In the genomic region with DNA sequence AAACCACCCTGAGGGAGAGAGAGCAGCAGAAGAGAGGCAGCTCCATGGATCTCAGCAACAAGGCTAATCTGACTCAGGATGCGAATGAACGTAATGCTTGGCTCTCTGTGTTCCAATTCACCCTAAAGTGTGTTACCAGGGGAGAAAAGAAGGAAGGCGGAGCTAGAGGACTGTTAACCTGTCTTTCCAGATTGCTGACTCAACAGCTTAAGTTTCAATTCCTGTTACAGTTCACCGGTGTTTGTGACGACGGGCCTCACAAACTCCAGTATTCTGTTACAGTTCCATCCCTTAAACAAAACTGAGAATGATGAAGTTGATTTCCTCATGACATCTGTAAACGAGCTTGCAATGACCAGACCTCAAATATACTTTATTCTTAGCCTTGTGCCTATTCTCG, we compare ENCODE assay signal across 35 mouse cellular contexts. TPM values are rescaled to one million over a fixed set of nuclear protein-coding genes. Genes with fewer than 3 reads are reported as not detected.
DNase-seq lines count a peak whose midpoint lies in the region; ATAC-seq and TF ChIP-seq lines count a peak whose summit lies in the region.
"Had no signal": no experiment of that assay in that cellular context is flagged by ENCODE, and none has a peak within 500 bp of the region (broad histone marks: within the 10 kb centered on the region; RNA-seq: fewer than 3 reads in every experiment).

No protein-coding gene starts in this region.

- peak; percentile 36; the same call in 1 of the 2 replicates for ATAC-seq in kidney, postnatal 0 days (replicated peaks; ENCODE audit: low FRiP score, low read depth)
- ATAC-seq in inflammation-experienced regulatory T-cells, adult 6 months: peak; percentile 68
- no peak for ATAC-seq in activated CD4-positive, CD25-positive, alpha-beta regulatory T cell, adult 4 months
- ATAC-seq: forebrain, embryonic 14.5 days had no signal

- TF ChIP-seq RAD21 in CH12.LX (IDR thresholded peaks at IDR 0.05; ENCODE audit: low read depth, low read length): peak; percentile 8; the same call in 1 of the 2 replicates

- H3K79me2 ChIP-seq in CH12.LX (replicated peaks; ENCODE audit: control insufficient read depth, extremely low read depth, insufficient read depth, poor library complexity, severe bottlenecking): no peaks in the 10 kb centered on the region

- WGBS in kidney, postnatal 0 days: 33% methylated on average over 8 of the region's 8 CpGs
- WGBS in small intestine, adult 2 months: 29% methylated on average over 8 of the region's 8 CpGs

- in situ Hi-C loops in CH12.LX (cut with MboI; ENCODE audit: low pct_ligation_motif_present, low pct_unique_long_range_greater_than_20kb, low sequenced_read_pairs): no loop called here

- TF ChIP-seq EP300 in CH12.LX (IDR thresholded peaks at IDR 0.05; ENCODE audit: low read length): peak; percentile 83

- no peak for TF ChIP-seq CTCF in kidney, postnatal 0 days (IDR thresholded peaks at IDR 0.05; ENCODE audit: low read depth)
- no peak for TF ChIP-seq CTCF in CH12.LX (conservative IDR thresholded peaks at IDR 0.05 in 1 of 2, IDR thresholded peaks at IDR 0.05 in 1 of 2; ENCODE audit: low read depth in 2 of 2, low read length in 2 of 2)
- TF ChIP-seq CTCF in small intestine, adult 2 months (IDR thresholded peaks at IDR 0.05; ENCODE audit: extremely low read depth, insufficient read length, insufficient replicate concordance, low read depth, low read length): no peak

- peak; percentile 54 for DNase-seq in kidney, postnatal 0 days (ENCODE audit: low spot score)
- DNase-seq in kidney, adult 18-20 months: no peak
- DNase-seq in CH12.LX (ENCODE audit: extremely low read depth): peak; percentile 62
- no peak for DNase-seq in gastrocnemius, adult 8-10 months (ENCODE audit: low spot score in 2 of 2)
- DNase-seq: adrenal gland, postnatal 10 days; cerebellum, adult 2 months; cerebellum, postnatal 25 days; embryo, embryonic 11 days; gastrocnemius, postnatal 10 days; heart, adult 18-20 months; heart, postnatal 36 days; kidney, postnatal 36 days; left cerebral cortex, postnatal 4 days; lung, postnatal 4 days; right cerebral cortex, adult 18-20 months; right cerebral cortex, postnatal 4 days had no signal

- H3K4me1 ChIP-seq in kidney, postnatal 0 days (replicated peaks; ENCODE audit: insufficient read depth, low read length): 0 out of 2 replicates have a peak, but pooled peaks cover 3% of the 10 kb centered on the region
- peaks cover 6 to 19% of the 10 kb centered on the region in 2 experiments for H3K4me1 ChIP-seq in CH12.LX (ENCODE audit: control insufficient read depth in 1 of 2, insufficient read depth in 2 of 2)
- peaks cover 7% of the 10 kb centered on the region; the same call in 1 of the 2 replicates for H3K4me1 ChIP-seq in small intestine, adult 2 months (ENCODE audit: control insufficient read depth, insufficient read depth, insufficient read length, low read length)
- H3K4me1 ChIP-seq: embryonic facial prominence, embryonic 15.5 days; hindbrain, embryonic 13.5 days; limb, embryonic 15.5 days; lung, embryonic 15.5 days; midbrain, embryonic 10.5 days had no signal

- H3K9ac ChIP-seq in kidney, postnatal 0 days (ENCODE audit: low read depth, low read length): no peak overlapping the region
- H3K9ac ChIP-seq in CH12.LX (ENCODE audit: insufficient read depth, low read depth): no peak overlapping the region
- H3K9ac ChIP-seq: embryonic facial prominence, embryonic 15.5 days; hindbrain, embryonic 13.5 days; limb, embryonic 15.5 days; liver, embryonic 14.5 days; lung, embryonic 15.5 days had no signal

- no peak overlapping the region for H3K4me2 ChIP-seq in kidney, postnatal 0 days (ENCODE audit: low read length)
- H3K4me2 ChIP-seq in CH12.LX (ENCODE audit: insufficient read depth, low read depth, poor library complexity, severe bottlenecking): peak overlapping the region; percentile 3; the same call in 1 of the 2 replicates
- H3K4me2 ChIP-seq: embryonic facial prominence, embryonic 15.5 days; hindbrain, embryonic 13.5 days; limb, embryonic 15.5 days; lung, embryonic 15.5 days had no signal

- no peak overlapping the region for H3K4me3 ChIP-seq in kidney, postnatal 0 days (replicated peaks; ENCODE audit: low read depth, low read length)
- no peak overlapping the region for H3K4me3 ChIP-seq in CH12.LX (replicated peaks in 1 of 3; ENCODE audit: low read depth in 2 of 3, low read length in 2 of 3, poor library complexity in 1 of 3)
- H3K4me3 ChIP-seq in small intestine, adult 2 months (ENCODE audit: low read depth, low read length): no peak overlapping the region
- H3K4me3 ChIP-seq: embryonic facial prominence, embryonic 15.5 days; hindbrain, embryonic 13.5 days; limb, embryonic 15.5 days; lung, embryonic 15.5 days; midbrain, embryonic 10.5 days had no signal

- dilution Hi-C loops in CH12.LX (cut with MboI; ENCODE audit: extremely low pct_ligation_motif_present, extremely low pct_unique_long_range_greater_than_20kb, low sequenced_read_pairs): no loop called here

- H3K9me3 ChIP-seq in kidney, postnatal 0 days (replicated peaks; ENCODE audit: low read length): no peaks in the 10 kb centered on the region
- H3K9me3 ChIP-seq in CH12.LX (replicated peaks; ENCODE audit: low read length): no peaks in the 10 kb centered on the region
- H3K9me3 ChIP-seq: embryonic facial prominence, embryonic 15.5 days; G1E; hindbrain, embryonic 13.5 days; limb, embryonic 15.5 days; lung, embryonic 15.5 days; midbrain, embryonic 10.5 days had no signal

- TF ChIP-seq POLR2A in CH12.LX (IDR thresholded peaks at IDR 0.05; ENCODE audit: low read depth, low read length): no peak
- TF ChIP-seq POLR2A in small intestine, adult 2 months (IDR thresholded peaks at IDR 0.05; ENCODE audit: low read depth, low read length): no peak

- no peaks in the 10 kb centered on the region for H3K27me3 ChIP-seq in kidney, postnatal 0 days (ENCODE audit: insufficient read depth, low read length)
- H3K27me3 ChIP-seq in CH12.LX (replicated peaks): no peaks in the 10 kb centered on the region
- H3K27me3 ChIP-seq in small intestine, adult 2 months (ENCODE audit: control insufficient read depth, insufficient read depth, low read length): no peaks in the 10 kb centered on the region; the same call in 1 of the 2 replicates
- H3K27me3 ChIP-seq: embryonic facial prominence, embryonic 15.5 days; hindbrain, embryonic 13.5 days; limb, embryonic 15.5 days; lung, embryonic 15.5 days had no signal

- no peak overlapping the region for H3K27ac ChIP-seq in kidney, postnatal 0 days
- H3K27ac ChIP-seq in CH12.LX (ENCODE audit: insufficient read depth, low read depth): no peak overlapping the region
- H3K27ac ChIP-seq in small intestine, adult 2 months (ENCODE audit: insufficient read depth, low read depth, low read length): peak overlapping the region; percentile 40
- H3K27ac ChIP-seq: embryonic facial prominence, embryonic 15.5 days; hindbrain, embryonic 13.5 days; limb, embryonic 15.5 days; liver, embryonic 14.5 days; lung, embryonic 15.5 days; midbrain, embryonic 10.5 days had no signal

- no peaks in the 10 kb centered on the region for H3K36me3 ChIP-seq in kidney, postnatal 0 days (ENCODE audit: insufficient read depth, low read length)
- H3K36me3 ChIP-seq in CH12.LX (replicated peaks in 1 of 2; ENCODE audit: control insufficient read depth in 1 of 2, insufficient read depth in 1 of 2, low read length in 1 of 2): no peaks in the 10 kb centered on the region
- no peaks in the 10 kb centered on the region for H3K36me3 ChIP-seq in small intestine, adult 2 months (ENCODE audit: control insufficient read depth, insufficient read depth, low read length)
- H3K36me3 ChIP-seq: embryonic facial prominence, embryonic 15.5 days; G1E; hindbrain, embryonic 13.5 days; limb, embryonic 15.5 days; lung, embryonic 15.5 days; midbrain, embryonic 10.5 days had no signal

TF ChIP-seq in CH12.LX, 34 proteins besides CTCF, POLR2A, EP300 and RAD21 (continues in another document):
- TF ChIP-seq ZMIZ1 (IDR thresholded peaks at IDR 0.05; ENCODE audit: low read depth, low read length) (no peak), IRF4 (IDR thresholded peaks at IDR 0.05; ENCODE audit: low read depth, low read length) (peak; percentile 90), MAFK (IDR thresholded peaks at IDR 0.05; ENCODE audit: insufficient replicate concordance, low read length) (peak; percentile 99), MAZ (IDR thresholded peaks at IDR 0.05; ENCODE audit: low read depth, low read length) (no peak), ZC3H11A (IDR thresholded peaks at IDR 0.05; ENCODE audit: low read depth, low read length) (no peak)

RNA-seq across cellular contexts. Expression of a gene that starts 4.1 kb away (rescaled TPM):
- 0.30 TPM in 1 of 2 replicates, not detected in the other for polyA plus RNA-seq in kidney, postnatal 0 days (2015; fragmentation: Nextera tagmentation; extraction: Ambion mirVana)
- total RNA-seq in CH12.LX (2012; rRNA removed): not detected in 2 replicates
- 0.41 TPM in 1 of 2 replicates, not detected in the other for total RNA-seq in CH12.LX (2014; rRNA removed)
- polyA plus RNA-seq in CH12.LX (2012; ENCODE audit: insufficient read length, low read depth): not detected in 2 replicates
- under 1 TPM in 1 of 3 experiments, not detected in 2; 0.50 TPM for polyA plus RNA-seq in inflammation-experienced regulatory T-cells, adult 6 months (2017; shearing (Covaris generic))
- not detected in 2 replicates for polyA plus RNA-seq in small intestine, adult 2 months (2012; rRNA removed)
- not detected for total RNA-seq in gastrocnemius, adult 8-10 months (2022)
- not detected for polyA plus RNA-seq in activated CD4-positive, CD25-positive, alpha-beta regulatory T cell, adult 4 months (2017; shearing (Covaris generic))
- total RNA-seq: adrenal gland, postnatal 10 days; gastrocnemius, postnatal 10 days; heart, adult 18-20 months; heart, postnatal 36 days; layer of hippocampus, postnatal 14 days; left cerebral cortex, adult 8-10 months; left cerebral cortex, postnatal 4 days; midbrain, postnatal 0 days had no signal
- polyA plus RNA-seq: cerebellum, adult 2 months; embryonic facial prominence, embryonic 15.5 days; forebrain, embryonic 14.5 days; G1E; heart, embryonic 14.5 days; hindbrain, embryonic 13.5 days; intestine, embryonic 14.5 days; limb, embryonic 15.5 days; liver, embryonic 14.5 days; lung, embryonic 15.5 days; midbrain, embryonic 10.5 days; midbrain, postnatal 0 days; neural tube, embryonic 14.5 days; stomach, embryonic 16.5 days; thymus, postnatal 0 days had no signal

RNA-seq across cellular contexts. Expression of a gene that starts 29.7 kb away (rescaled TPM):
- 131 and 134 TPM in 2 replicates for polyA plus RNA-seq in kidney, postnatal 0 days (2015; fragmentation: Nextera tagmentation; extraction: Ambion mirVana)
- total RNA-seq in CH12.LX (2012; rRNA removed) (0.80 and 1.4 TPM in 2 replicates), CH12.LX (2014; rRNA removed) (0.95 and 1.0 TPM in 2 replicates)
- polyA plus RNA-seq in CH12.LX (2012; ENCODE audit: insufficient read length, low read depth): 0.55 and 0.91 TPM in 2 replicates
- polyA plus RNA-seq in inflammation-experienced regulatory T-cells, adult 6 months (2017; shearing (Covaris generic)): not detected
- 0.80 and 1.0 TPM in 2 replicates for polyA plus RNA-seq in small intestine, adult 2 months (2012; rRNA removed)
- total RNA-seq in gastrocnemius, adult 8-10 months (2022): 1 to 10 TPM in 3 of 4 experiments, under 1 TPM in 1; 0.97 to 1.7 (median 1.4) TPM
- not detected for polyA plus RNA-seq in activated CD4-positive, CD25-positive, alpha-beta regulatory T cell, adult 4 months (2017; shearing (Covaris generic))
- polyA plus RNA-seq: neural tube, embryonic 14.5 days had no signal

RNA-seq across cellular contexts. Expression of a gene that starts 55.5 kb away (rescaled TPM):
- polyA plus RNA-seq in kidney, postnatal 0 days (2015; fragmentation: Nextera tagmentation; extraction: Ambion mirVana): 108 TPM in 2 replicates
- total RNA-seq in CH12.LX (2012; rRNA removed) (206 and 403 TPM in 2 replicates), CH12.LX (2014; rRNA removed) (489 and 502 TPM in 2 replicates)
- 194 and 201 TPM in 2 replicates for polyA plus RNA-seq in CH12.LX (2012; ENCODE audit: insufficient read length, low read depth)
- 100 to 1,000 TPM in 2 of 3 experiments, 10 to 100 TPM in 1; 87.2 to 159 (median 107) TPM for polyA plus RNA-seq in inflammation-experienced regulatory T-cells, adult 6 months (2017; shearing (Covaris generic))
- polyA plus RNA-seq in small intestine, adult 2 months (2012; rRNA removed): 8.1 and 14.0 TPM in 2 replicates
- 1 to 10 TPM in 1 of 4 experiments, under 1 TPM in 3; 0.56 to 1.1 (median 0.81) TPM for total RNA-seq in gastrocnemius, adult 8-10 months (2022)
- polyA plus RNA-seq in activated CD4-positive, CD25-positive, alpha-beta regulatory T cell, adult 4 months (2017; shearing (Covaris generic)): 10 to 100 TPM; 75.5 to 98.7 TPM

Comparison
In these comparisons a context has a peak if more than half of its experiments do, and no peak if none do; other contexts are left out.
1. DNase-seq: peak in kidney, postnatal 0 days (single experiment) and CH12.LX (single experiment); none in kidney, adult 18-20 months (single experiment) and gastrocnemius, adult 8-10 months (0 of 2).
2. RNA of a gene that starts 29.7 kb away (polyA plus RNA-seq): 131 to 134 TPM in kidney, postnatal 0 days; 0.55 to 0.91 TPM in CH12.LX, 0.80 to 1.0 TPM in small intestine, adult 2 months, not detected in activated CD4-positive, CD25-positive, alpha-beta regulatory T cell, adult 4 months and not detected in inflammation-experienced regulatory T-cells, adult 6 months; every median in the first group is over 10 times any median in the second.